Mouse (Mus musculus) E14TG2a.4 (cell line): ENCODE measurements around the gene Kcnip1.

Source experiments
- H3K27me3 ChIP-seq: 2 replicates; pipeline ENCODE4 v1.6.1; 2014; ENCODE audit warnings: low read length, control low read depth; ENCODE audit not compliant: insufficient read depth
- H3K36me3 ChIP-seq: 2 replicates; pipeline ENCODE4 v1.6.1; 2014; ENCODE audit warnings: low read length, control low read depth; ENCODE audit not compliant: insufficient read depth
- H3K4me1 ChIP-seq: replicated peaks from 2 replicates; pipeline ENCODE4 v1.6.1; 2014; ENCODE audit warnings: low read depth, low read length, control low read depth
- H3K4me3 ChIP-seq: replicated peaks from 2 replicates; pipeline ENCODE4 v1.5.1; 2014; ENCODE audit warnings: mild to moderate bottlenecking, low read length
- H3K9me3 ChIP-seq: 2 replicates; pipeline ENCODE4 v1.6.1; 2014; ENCODE audit warnings: low read length, control low read depth
- CTCF ChIP-seq: conservative IDR thresholded peaks from 2 replicates; pipeline ENCODE4 v1.5.1; 2014; ENCODE audit warnings: low read length
- NANOG ChIP-seq: IDR thresholded peaks from 2 replicates; pipeline ENCODE4 v1.6.1; 2014; ENCODE audit warnings: borderline replicate concordance, low read length, mixed read lengths
- POU5F1 ChIP-seq: IDR thresholded peaks from 2 replicates; pipeline ENCODE4 v1.6.1; 2014; ENCODE audit warnings: low read length, borderline replicate concordance

Gene Kcnip1

GRCm38 (mm10) chr11:33927836-33928235 is 65.1 kb downstream of the Kcnip1 start:
- TF ChIP-seq NANOG: no peak
- no peak for TF ChIP-seq CTCF
- no peak for TF ChIP-seq POU5F1
- Histone ChIP-seq H3K4me3 (no peak overlapping the region), H3K36me3 (no peaks in the 10 kb centered on the region), H3K27me3 (peaks cover 23% of the 10 kb centered on the region; the same call in 1 of the 2 replicates), H3K4me1 (peaks cover 15% of the 10 kb centered on the region), H3K9me3 (no peaks in the 10 kb centered on the region)

DNA sequence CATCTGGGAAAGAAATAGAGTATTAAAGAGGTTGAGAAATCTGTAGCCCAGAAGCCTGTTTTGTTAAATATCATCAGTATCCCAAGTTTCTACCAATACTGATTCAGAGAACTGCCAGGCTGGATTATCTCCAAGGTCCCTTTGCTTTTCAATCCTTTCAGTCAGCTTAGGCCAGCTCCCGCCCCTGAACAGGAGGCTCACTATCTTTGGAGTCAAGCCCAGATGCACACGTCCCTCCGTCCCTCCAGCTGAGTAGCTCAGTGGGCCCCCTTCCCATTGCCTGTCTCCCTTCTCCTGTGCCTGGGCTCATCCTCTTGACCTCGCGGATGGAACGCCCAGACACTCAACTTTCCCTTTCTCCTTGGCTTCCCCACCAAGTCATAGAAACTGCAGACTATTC is 65.6 kb downstream of the Kcnip1 start:
- Histone ChIP-seq H3K36me3 (no peaks in the 10 kb centered on the region), H3K4me1 (peaks cover 10% of the 10 kb centered on the region), H3K4me3 (no peak overlapping the region), H3K9me3 (no peaks in the 10 kb centered on the region), H3K27me3 (peaks cover 23% of the 10 kb centered on the region; the same call in 1 of the 2 replicates)
- TF ChIP-seq CTCF (no peak), POU5F1 (no peak), NANOG (no peak)

- peaks cover 23% of the 10 kb centered on the region; the same call in 1 of the 2 replicates for H3K27me3 ChIP-seq
- H3K9me3 ChIP-seq: no peaks in the 10 kb centered on the region
- TF ChIP-seq POU5F1 (no peak), CTCF (no peak), NANOG (no peak)
- no peak overlapping the region for H3K4me3 ChIP-seq
- no peaks in the 10 kb centered on the region for H3K36me3 ChIP-seq
- peaks cover 13% of the 10 kb centered on the region for H3K4me1 ChIP-seq
Measured at GRCm38 (mm10) chr11:33926551-33926950, 66.4 kb downstream of the Kcnip1 start.

DNA sequence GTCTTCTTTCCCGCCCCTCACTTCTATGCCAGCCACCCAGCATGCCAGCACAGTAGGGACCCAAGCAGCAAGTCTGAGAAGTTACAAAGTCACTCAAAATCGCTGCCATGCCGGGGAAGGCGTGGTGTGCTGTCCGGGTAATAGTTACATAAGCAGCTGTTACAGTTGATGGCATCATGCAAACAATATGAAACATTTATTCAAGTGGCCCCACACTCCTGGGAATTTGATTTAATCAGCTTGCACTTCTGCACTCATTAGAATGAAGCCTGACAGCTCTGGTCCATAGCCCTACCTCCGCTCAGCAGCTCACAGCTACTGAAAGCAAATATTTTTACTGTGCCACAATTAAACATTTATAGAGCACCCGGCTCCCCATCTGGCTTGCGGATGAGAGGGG is 67.2 kb downstream of the Kcnip1 start:
- TF ChIP-seq POU5F1 (no peak), NANOG (no peak), CTCF (no peak)
- H3K4me3 ChIP-seq: no peak overlapping the region
- no peaks in the 10 kb centered on the region for H3K9me3 ChIP-seq
- peaks cover 23% of the 10 kb centered on the region; the same call in 1 of the 2 replicates for H3K27me3 ChIP-seq
- no peaks in the 10 kb centered on the region for H3K36me3 ChIP-seq
- peaks cover 15% of the 10 kb centered on the region; the same call in 1 of the 2 replicates for H3K4me1 ChIP-seq

GRCm38 (mm10) chr11:33923031-33923430 is 69.9 kb downstream of the Kcnip1 start:
- peaks cover 38% of the 10 kb centered on the region for H3K27me3 ChIP-seq
- no peaks in the 10 kb centered on the region for H3K9me3 ChIP-seq
- no peaks in the 10 kb centered on the region for H3K36me3 ChIP-seq
- no peak overlapping the region for H3K4me3 ChIP-seq
- peaks cover 15% of the 10 kb centered on the region; the same call in 1 of the 2 replicates for H3K4me1 ChIP-seq
- TF ChIP-seq NANOG (no peak), CTCF (no peak), POU5F1 (no peak)

DNA sequence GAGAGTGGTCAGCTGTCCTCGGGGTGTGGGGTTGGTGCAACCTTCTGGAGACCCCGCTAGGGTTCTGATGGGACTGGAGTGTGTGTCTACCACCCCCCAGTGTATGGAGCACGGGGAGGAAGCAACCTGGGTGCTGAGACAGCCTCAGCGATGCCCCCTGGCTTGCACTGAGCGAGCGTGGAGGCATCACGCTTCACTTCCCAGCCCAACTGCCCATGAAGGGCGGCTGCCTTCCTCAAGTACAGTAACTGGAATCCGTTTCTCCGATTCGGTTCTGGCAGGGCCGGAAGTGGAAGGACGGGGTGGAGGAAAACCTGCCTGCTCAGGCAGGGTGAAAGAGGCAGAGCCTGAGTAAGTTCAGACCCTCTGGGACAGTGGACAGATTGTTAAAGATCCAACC is 71.5 kb downstream of the Kcnip1 start:
- TF ChIP-seq NANOG (no peak), CTCF (no peak), POU5F1 (no peak)
- Histone ChIP-seq H3K4me3 (no peak overlapping the region), H3K4me1 (peaks cover 15% of the 10 kb centered on the region; the same call in 1 of the 2 replicates), H3K9me3 (no peaks in the 10 kb centered on the region), H3K36me3 (no peaks in the 10 kb centered on the region), H3K27me3 (peaks cover 28% of the 10 kb centered on the region)

DNA sequence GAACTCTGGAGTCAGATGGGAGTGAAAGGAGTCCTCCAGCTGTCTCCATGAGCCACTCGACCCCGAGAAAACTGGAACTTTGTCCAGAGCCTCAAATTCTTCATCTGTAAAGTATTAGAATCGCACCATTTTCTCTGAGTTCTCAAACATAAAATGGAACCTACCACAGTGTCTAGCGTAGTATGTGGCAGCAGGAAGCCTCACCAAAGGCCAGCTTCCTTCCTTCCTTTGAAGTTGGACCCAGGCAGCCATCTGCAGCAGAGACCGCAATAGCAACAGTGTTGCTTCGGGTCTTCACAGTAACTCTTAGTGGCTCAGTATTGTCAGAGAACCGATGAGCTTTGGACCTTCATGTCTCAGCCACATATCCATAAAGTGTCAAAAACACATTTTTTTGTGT is 73.1 kb downstream of the Kcnip1 start:
- Histone ChIP-seq H3K27me3 (peaks cover 21% of the 10 kb centered on the region), H3K4me1 (peaks cover 11% of the 10 kb centered on the region; the same call in 1 of the 2 replicates), H3K4me3 (no peak overlapping the region), H3K9me3 (no peaks in the 10 kb centered on the region), H3K36me3 (no peaks in the 10 kb centered on the region)
- TF ChIP-seq NANOG (no peak), POU5F1 (no peak), CTCF (no peak)

- Histone ChIP-seq H3K4me1 (peaks cover 11% of the 10 kb centered on the region; the same call in 1 of the 2 replicates), H3K9me3 (no peaks in the 10 kb centered on the region), H3K36me3 (no peaks in the 10 kb centered on the region), H3K27me3 (peaks cover 25% of the 10 kb centered on the region), H3K4me3 (no peak overlapping the region)
- TF ChIP-seq POU5F1 (no peak), NANOG (no peak)
Measured at GRCm38 (mm10) chr11:33918424-33918823, 74.5 kb downstream of the Kcnip1 start.

GRCm38 (mm10) chr11:33917574-33917973 is 75.4 kb downstream of the Kcnip1 start:
- H3K4me1 ChIP-seq: peaks cover 11% of the 10 kb centered on the region; the same call in 1 of the 2 replicates
- TF ChIP-seq NANOG: no peak
- peak; percentile 96 for TF ChIP-seq CTCF
- no peak for TF ChIP-seq POU5F1
- H3K36me3 ChIP-seq: no peaks in the 10 kb centered on the region
- H3K4me3 ChIP-seq: no peak overlapping the region
- H3K9me3 ChIP-seq: no peaks in the 10 kb centered on the region
- H3K27me3 ChIP-seq: peaks cover 33% of the 10 kb centered on the region
